Mouse (Mus musculus) embryo, embryonic 11 days (tissue): ENCODE results near the gene Tpm4.
"Not testable (repeated sequence)": the region's sequence is repeated elsewhere in the genome, so short reads cannot be mapped to it uniquely, and the experiment has no call there.

Experiments
- DNase-seq: peaks from one replicate; pipeline ENCODE4 v3.0.0-alpha.2; 2015

Tpm4 gene

GRCm38 (mm10) chr8:72134756-72135445 lies at the start of gene Tpm4:
TSS of gene Tpm4 (plus strand) at chr8:72134975.
- peak; percentile 89 for DNase-seq

- peak; percentile 7 for DNase-seq
These were observed 47.2 kb upstream of the Tpm4 start for GRCm38 (mm10) chr8:72087611-72088010.

- DNase-seq = not testable (repeated sequence)
These were observed 38.1 kb upstream of the Tpm4 start for GRCm38 (mm10) chr8:72096721-72097120.

GRCm38 (mm10) chr8:72099377-72100103 lies 35.2 kb upstream of the Tpm4 start:
- DNase-seq = not testable (repeated sequence)

GRCm38 (mm10) chr8:72105165-72105564 lies 29.6 kb upstream of the Tpm4 start:
- peak; percentile 10 for DNase-seq

GRCm38 (mm10) chr8:72106740-72107139 lies 28.0 kb upstream of the Tpm4 start, which contains the start of gene Olfr374:
TSS of gene Olfr374 (plus strand) at chr8:72107040.
- no peak for DNase-seq

GRCm38 (mm10) chr8:72110876-72111275 lies 23.9 kb upstream of the Tpm4 start:
- DNase-seq = no peak

GRCm38 (mm10) chr8:72112486-72112885 lies 22.3 kb upstream of the Tpm4 start:
- DNase-seq = no peak

GRCm38 (mm10) chr8:72115202-72115601 lies 19.6 kb upstream of the Tpm4 start:
- DNase-seq = no peak

- DNase-seq = no peak
These were observed 16.2 kb upstream of the Tpm4 start for GRCm38 (mm10) chr8:72118616-72119015.

GRCm38 (mm10) chr8:72121486-72121885 lies 13.3 kb upstream of the Tpm4 start:
- not testable (repeated sequence) for DNase-seq

- DNase-seq = peak; percentile 50
These were observed 12.8 kb upstream of the Tpm4 start for GRCm38 (mm10) chr8:72121997-72122396.

GRCm38 (mm10) chr8:72127834-72128233 lies 6.9 kb upstream of the Tpm4 start:
- DNase-seq = no peak

GRCm38 (mm10) chr8:72131251-72131650 lies 3.5 kb upstream of the Tpm4 start:
- peak; percentile 38 for DNase-seq

- no peak for DNase-seq
These were observed 2.9 kb upstream of the Tpm4 start for GRCm38 (mm10) chr8:72131901-72132300.

- no peak for DNase-seq
These were observed 2.4 kb upstream of the Tpm4 start for GRCm38 (mm10) chr8:72132417-72132816.

- DNase-seq = no peak
These were observed 1.9 kb upstream of the Tpm4 start for GRCm38 (mm10) chr8:72132891-72133290.

GRCm38 (mm10) chr8:72133507-72133906 lies 1.3 kb upstream of the Tpm4 start:
- no peak for DNase-seq

GRCm38 (mm10) chr8:72135446-72136301 lies 899 bp downstream of the Tpm4 start:
- peak; percentile 80 for DNase-seq

GRCm38 (mm10) chr8:72136302-72136978 lies 1.7 kb downstream of the Tpm4 start:
- peak; percentile 90 for DNase-seq

- DNase-seq = no peak
These were observed 2.7 kb downstream of the Tpm4 start for GRCm38 (mm10) chr8:72137431-72137830.

GRCm38 (mm10) chr8:72138456-72138855 lies 3.7 kb downstream of the Tpm4 start:
- no peak for DNase-seq
